Comparison of ENCODE assay signal across 32 mouse cellular contexts in genomic region chr13:67351854-67352253, GRCm38 (mm10). TPM values are rescaled to one million over a fixed set of nuclear protein-coding genes. Genes with fewer than 3 reads are reported as not detected.
"Had no signal": no experiment of that assay in that cellular context is flagged by ENCODE, and none has a peak within 500 bp of the region (broad histone marks: within the 10 kb centered on the region; RNA-seq: fewer than 3 reads in every experiment).

No protein-coding gene starts in this region.

- H3K4me3 ChIP-seq: heart, adult 2 months; heart, embryonic 13.5 days; heart, embryonic 15.5 days; hindbrain, embryonic 12.5 days; intestine, embryonic 15.5 days; layer of hippocampus, adult 2 months; left cerebral cortex, adult 2 months; limb, embryonic 10.5 days; limb, embryonic 12.5 days had no signal

- H3K9ac ChIP-seq: heart, embryonic 13.5 days; heart, embryonic 15.5 days; hindbrain, embryonic 12.5 days; hindbrain, embryonic 14.5 days; intestine, embryonic 15.5 days; limb, embryonic 12.5 days had no signal

- H3K9me3 ChIP-seq: heart, embryonic 13.5 days; heart, embryonic 15.5 days; hindbrain, embryonic 12.5 days; intestine, embryonic 15.5 days; limb, embryonic 10.5 days; limb, embryonic 12.5 days had no signal

- DNase-seq: gastrocnemius, postnatal 14 days; heart, adult 11 months; heart, adult 2 months; heart, postnatal 14 days; heart, postnatal 36 days; kidney, adult 18-20 months; kidney, adult 8-10 months; kidney, postnatal 10 days; kidney, postnatal 25 days; kidney, postnatal 4 days; liver had no signal

- H3K27me3 ChIP-seq: heart, embryonic 13.5 days; heart, embryonic 15.5 days; hindbrain, embryonic 12.5 days; intestine, embryonic 15.5 days; limb, embryonic 12.5 days had no signal

- H3K27ac ChIP-seq: heart, adult 2 months; heart, embryonic 13.5 days; heart, embryonic 15.5 days; hindbrain, embryonic 12.5 days; hindbrain, embryonic 14.5 days; intestine, embryonic 15.5 days; layer of hippocampus, adult 2 months; left cerebral cortex, adult 2 months; limb, embryonic 10.5 days; limb, embryonic 12.5 days had no signal

- H3K4me1 ChIP-seq: heart, embryonic 13.5 days; heart, embryonic 15.5 days; hindbrain, embryonic 12.5 days; intestine, embryonic 15.5 days; limb, embryonic 10.5 days; limb, embryonic 12.5 days had no signal

- ATAC-seq: hindbrain, embryonic 16.5 days; inflammation-experienced regulatory T-cells, adult 6 months; intestine, embryonic 15.5 days; intestine, postnatal 0 days had no signal

- H3K36me3 ChIP-seq: heart, embryonic 15.5 days; hindbrain, embryonic 12.5 days; intestine, embryonic 15.5 days; limb, embryonic 10.5 days; limb, embryonic 12.5 days had no signal

RNA-seq across cellular contexts. Expression of gene Gm28044, which starts 8.5 kb away (rescaled TPM):
- total RNA-seq: left cerebral cortex, postnatal 36 days had no signal
- polyA plus RNA-seq: heart, adult 2 months; heart, embryonic 15.5 days; hindbrain, embryonic 12.5 days; hindbrain, embryonic 14.5 days; hindbrain, embryonic 16.5 days; intestine, embryonic 15.5 days; kidney, embryonic 14.5 days; kidney, embryonic 16.5 days; limb, embryonic 10.5 days; limb, embryonic 12.5 days; limb, embryonic 14.5 days had no signal

RNA-seq across cellular contexts. Expression of gene Gm28041, which starts 23.7 kb away (rescaled TPM):
- total RNA-seq: gastrocnemius, postnatal 4 days; layer of hippocampus, postnatal 10 days; layer of hippocampus, postnatal 25 days; left cerebral cortex, adult 2 months; left cerebral cortex, postnatal 14 days had no signal
- polyA plus RNA-seq: heart, adult 2 months; hindbrain, embryonic 12.5 days; hindbrain, embryonic 14.5 days; hindbrain, embryonic 16.5 days; limb, embryonic 12.5 days; liver, embryonic 11.5 days had no signal
